ENCODE assay signal across 8 mouse cellular contexts in genomic region chr2:28840222-28840951, GRCm38 (mm10). TPM values are rescaled to one million over a fixed set of nuclear protein-coding genes. Genes with fewer than 3 reads are reported as not detected.
DNase-seq lines count a peak whose midpoint lies in the region; ATAC-seq lines count a peak whose summit lies in the region.

Gene Gtf3c4 (minus strand): TSS chr2:28840360.
Gene Ddx31 (plus strand): TSS chr2:28840406.

- DNase-seq in ES-CJ7 (ENCODE audit: low read depth, low spot score) = peak; percentile 92
- peak; percentile 93 for DNase-seq in cerebellum, adult 11 months
- DNase-seq in forebrain, embryonic 14.5 days (ENCODE audit: low spot score) = peak; percentile 96
- DNase-seq in heart, postnatal 14 days = peak; percentile 96
- DNase-seq in layer of hippocampus, adult 11-12 months (ENCODE audit: low spot score) = peak; percentile 95
- DNase-seq in lung, adult 18-20 months = peak; percentile 92
- peak; percentile 95 for DNase-seq in testis, postnatal 14 days (ENCODE audit: low spot score)

- H3K27ac ChIP-seq in forebrain, embryonic 14.5 days (ENCODE audit: low read depth, low read length) = peak within 1 kb of the TSS; percentile 80
- peak within 1 kb of the TSS; percentile 91 for H3K27ac ChIP-seq in neural tube, embryonic 15.5 days (replicated peaks)

- peak within 1 kb of the TSS; percentile 88 for H3K9ac ChIP-seq in forebrain, embryonic 14.5 days (ENCODE audit: low read length)
- peak within 1 kb of the TSS; percentile 85 for H3K9ac ChIP-seq in neural tube, embryonic 15.5 days (replicated peaks)

- peaks cover 6% of the 10 kb centered on the region for H3K36me3 ChIP-seq in forebrain, embryonic 14.5 days (ENCODE audit: control insufficient read depth, insufficient read depth, low read length)
- H3K36me3 ChIP-seq in neural tube, embryonic 15.5 days = peaks cover 4% of the 10 kb centered on the region

- intact Hi-C loops in heart, postnatal 14 days (cut with DNase I) = loop anchor here (2.0 to 5.0 kb wide), 2 partner anchors 86 to 217 kb away; partner anchors contain the start of gene Cfap77

- H3K27me3 ChIP-seq in forebrain, embryonic 14.5 days (replicated peaks; ENCODE audit: control insufficient read depth, insufficient read depth, low read length) = no peaks in the 10 kb centered on the region
- H3K27me3 ChIP-seq in neural tube, embryonic 15.5 days (replicated peaks) = no peaks in the 10 kb centered on the region

- H3K4me1 ChIP-seq in forebrain, embryonic 14.5 days (ENCODE audit: control insufficient read depth, insufficient read depth, low read length) = peaks cover 22% of the 10 kb centered on the region
- H3K4me1 ChIP-seq in neural tube, embryonic 15.5 days = peaks cover 62% of the 10 kb centered on the region

- peak within 1 kb of the TSS; percentile 97 for H3K4me2 ChIP-seq in forebrain, embryonic 14.5 days (ENCODE audit: low read length)
- H3K4me2 ChIP-seq in neural tube, embryonic 15.5 days = peak within 1 kb of the TSS; percentile 84

- peak within 1 kb of the TSS; percentile 97 for H3K4me3 ChIP-seq in forebrain, embryonic 14.5 days (ENCODE audit: low read depth, low read length)
- peak within 1 kb of the TSS; percentile 77 for H3K4me3 ChIP-seq in neural tube, embryonic 15.5 days (replicated peaks)

- WGBS in forebrain, embryonic 14.5 days = under 1% methylated on average over 61 of the region's 63 CpGs
- WGBS in neural tube, embryonic 15.5 days = under 1% methylated on average over 63 of the region's 63 CpGs

- H3K9me3 ChIP-seq in forebrain, embryonic 14.5 days (replicated peaks; ENCODE audit: control insufficient read depth, low read length) = no peaks in the 10 kb centered on the region
- no peaks in the 10 kb centered on the region for H3K9me3 ChIP-seq in neural tube, embryonic 15.5 days (replicated peaks)

- peak; percentile 97 for ATAC-seq in forebrain, embryonic 14.5 days
- ATAC-seq in neural tube, embryonic 15.5 days (ENCODE audit: low FRiP score) = peak; percentile 97

RNA-seq across cellular contexts. Expression of gene Gtf3c4, which starts in this region (rescaled TPM):
- 20.2 and 24.9 TPM in 2 replicates for polyA plus RNA-seq in forebrain, embryonic 14.5 days (2014; fragmentation: Nextera tagmentation; extraction: Ambion mirVana)
- total RNA-seq in heart, postnatal 14 days (2021) = 10 to 100 TPM; 20.3 to 21.8 TPM
- 14.2 and 14.4 TPM in 2 replicates for polyA plus RNA-seq in neural tube, embryonic 15.5 days (2015; fragmentation: Nextera tagmentation; extraction: Ambion mirVana)

RNA-seq across cellular contexts. Expression of gene Ddx31, which starts in this region (rescaled TPM):
- polyA plus RNA-seq in forebrain, embryonic 14.5 days (2014; fragmentation: Nextera tagmentation; extraction: Ambion mirVana) = 13.5 and 15.7 TPM in 2 replicates
- 1 to 10 TPM; 3.4 to 3.8 TPM for total RNA-seq in heart, postnatal 14 days (2021)
- 11.0 and 12.3 TPM in 2 replicates for polyA plus RNA-seq in neural tube, embryonic 15.5 days (2015; fragmentation: Nextera tagmentation; extraction: Ambion mirVana)

Comparison
In these comparisons a context has a peak if more than half of its experiments do, and no peak if none do; other contexts are left out.
1. Peak in every context shown above with its lines: DNase-seq, ATAC-seq, H3K4me3 ChIP-seq and H3K27ac ChIP-seq.